Mouse (Mus musculus) layer of hippocampus, postnatal 10 days (tissue): ENCODE data around the gene Tmem268. TPM values are rescaled to one million over a fixed set of nuclear protein-coding genes. Genes with fewer than 3 reads are reported as not detected.

Source experiments
- DNase-seq, 2 experiments: peaks; one replicate each; pipeline ENCODE4 v3.0.0; 2021; ENCODE audit warnings: low spot score in 2 of 2
- total RNA-seq, 2 experiments: library from RNA; stranded (reverse); gene quantifications; 2 replicates each; pipeline ENCODE4 v1.2.3; 2021

Tmem268 gene
- total RNA-seq, 2 experiments from 2014 or later = 6.8 to 7.0 TPM

- DNase-seq = no peak
These were observed 4.0 kb upstream of the Tmem268 start for GRCm38 (mm10) chr4:63554616-63555015.

GRCm38 (mm10) chr4:63555111-63555510 is 3.5 kb upstream of the Tmem268 start:
- no peak for DNase-seq

- DNase-seq = no peak
These were observed 1.9 kb upstream of the Tmem268 start for GRCm38 (mm10) chr4:63556665-63557064.

GRCm38 (mm10) chr4:63557124-63558059 is 1.2 kb upstream of the Tmem268 start:
- DNase-seq = no peak

GRCm38 (mm10) chr4:63559127-63559697 is 631 bp downstream of the Tmem268 start:
- DNase-seq = no peak

- DNase-seq = peak in 1 of 2 experiments; percentile 16
These were observed 1.5 kb downstream of the Tmem268 start for GRCm38 (mm10) chr4:63560079-63560478.

GRCm38 (mm10) chr4:63561861-63562675 is 3.5 kb downstream of the Tmem268 start:
- no peak for DNase-seq

- no peak for DNase-seq
These were observed 4.2 kb downstream of the Tmem268 start for GRCm38 (mm10) chr4:63562742-63563141.

- no peak for DNase-seq
These were observed 9.3 kb downstream of the Tmem268 start for GRCm38 (mm10) chr4:63567712-63568390.

GRCm38 (mm10) chr4:63569322-63569721 is 10.7 kb downstream of the Tmem268 start:
- no peak for DNase-seq

- DNase-seq = no peak
These were observed 11.7 kb downstream of the Tmem268 start for GRCm38 (mm10) chr4:63570208-63570781.

GRCm38 (mm10) chr4:63572621-63573020 is 14.0 kb downstream of the Tmem268 start:
- no peak for DNase-seq

GRCm38 (mm10) chr4:63579649-63580048 is 21.1 kb downstream of the Tmem268 start:
- no peak for DNase-seq

GRCm38 (mm10) chr4:63580078-63580477 is 21.5 kb downstream of the Tmem268 start:
- no peak for DNase-seq

- no peak for DNase-seq
These were observed 24.0 kb downstream of the Tmem268 start for GRCm38 (mm10) chr4:63582580-63582979.

GRCm38 (mm10) chr4:63585216-63585615 is 26.6 kb downstream of the Tmem268 start:
- DNase-seq = no peak

- no peak for DNase-seq
These were observed 27.7 kb downstream of the Tmem268 start for GRCm38 (mm10) chr4:63586240-63586639.

GRCm38 (mm10) chr4:63589987-63590386 is 31.4 kb downstream of the Tmem268 start:
- DNase-seq = no peak

GRCm38 (mm10) chr4:63590538-63590937 is 32.0 kb downstream of the Tmem268 start:
- DNase-seq = no peak

- no peak for DNase-seq
These were observed 36.0 kb downstream of the Tmem268 start for GRCm38 (mm10) chr4:63594459-63595110.
